Comparison of ENCODE assay signal across 8 mouse cellular contexts in the genomic region with DNA sequence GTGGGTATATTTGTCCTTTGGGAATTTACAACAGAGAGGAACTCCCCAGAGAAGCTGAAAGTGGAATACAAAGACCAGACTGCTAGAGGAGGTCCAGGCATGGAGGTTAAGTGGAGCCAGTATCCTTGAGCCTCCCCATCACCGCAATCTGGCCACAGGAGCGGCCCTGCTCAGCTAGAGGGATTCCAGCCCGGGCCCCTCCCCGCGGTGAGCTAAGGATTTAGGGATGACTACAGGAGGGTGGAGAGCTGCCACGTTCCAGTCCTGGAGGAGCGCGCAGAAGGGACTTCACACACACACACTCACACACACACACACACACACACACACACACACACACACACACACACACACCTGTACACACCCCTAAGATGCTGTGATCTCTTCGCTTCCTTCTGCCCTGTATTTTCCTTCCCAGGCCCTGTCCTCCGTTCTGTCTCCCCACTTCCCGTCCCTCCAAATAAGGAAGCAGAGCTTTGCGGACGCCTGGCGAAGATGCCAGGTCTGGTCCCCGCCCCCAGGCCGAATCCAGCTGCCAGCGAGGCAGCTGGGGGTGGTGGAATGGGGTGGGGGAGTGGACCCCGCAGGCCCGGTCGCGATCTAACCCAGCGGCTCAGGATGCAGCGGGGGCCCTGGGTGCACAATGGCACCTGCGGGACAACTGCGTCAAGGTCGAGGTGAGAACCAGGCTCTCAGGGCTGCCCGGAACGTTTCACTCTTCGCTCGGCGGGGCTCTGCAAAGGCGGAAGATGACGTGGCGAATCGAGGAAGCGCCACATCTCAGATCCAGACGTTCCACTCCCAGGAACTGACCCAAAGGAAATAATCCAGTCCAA.
A peak's percentile ranks its signal among the peaks of the same experiment; 100 is the strongest.
DNase-seq lines count a peak whose midpoint lies in the region; ATAC-seq lines count a peak whose summit lies in the region.

No protein-coding gene starts in this region.

- peaks cover 53% of the 10 kb centered on the region for H3K4me1 ChIP-seq in intestine, embryonic 14.5 days (replicated peaks; ENCODE audit: control insufficient read depth, insufficient read depth, low read length)

- peak overlapping the region; percentile 98 for H3K27ac ChIP-seq in intestine, embryonic 14.5 days (ENCODE audit: low read depth)

- peak; percentile 81 for ATAC-seq in intestine, embryonic 14.5 days (replicated peaks; ENCODE audit: low FRiP score, low TSS enrichment, low read depth)
- ATAC-seq in megakaryocyte-erythroid progenitor cell, adult 5-6 weeks (replicated peaks; ENCODE audit: low FRiP score, low TSS enrichment, poor library complexity, severe bottlenecking) = peak; percentile 70

- peak overlapping the region; percentile 80 for H3K9ac ChIP-seq in intestine, embryonic 14.5 days (ENCODE audit: low read length)

- intact Hi-C loops in gastrocnemius, postnatal 36 days (cut with DNase I) = no loop called here
- intact Hi-C loops in left cerebral cortex, postnatal 25 days (cut with DNase I) = loop anchor here (10.0 kb wide), 2 partner anchors 120 to 150 kb away; a partner anchor contains a TSS

- peak; percentile 89 for DNase-seq in adipocyte (ENCODE audit: low spot score)
- peak; percentile 78 for DNase-seq in embryo, embryonic 10.5 days (ENCODE audit: low spot score)
- peak; percentile 79 for DNase-seq in gastrocnemius, postnatal 36 days
- DNase-seq in intestine, embryonic 14.5 days (ENCODE audit: low spot score) = peak; percentile 92
- peak; percentile 82 to 85 for DNase-seq in left cerebral cortex, postnatal 25 days (ENCODE audit: low spot score in 2 of 2)
- DNase-seq in right cerebral cortex, postnatal 14 days = peak; percentile 72
- peak; percentile 70 for DNase-seq in urinary bladder, postnatal 25 days (ENCODE audit: low spot score)

- H3K4me2 ChIP-seq in intestine, embryonic 14.5 days (ENCODE audit: low read length) = peak overlapping the region; percentile 83

- 0% methylated on average over 37 of the region's 37 CpGs for WGBS in intestine, embryonic 14.5 days

- H3K36me3 ChIP-seq in intestine, embryonic 14.5 days (ENCODE audit: control insufficient read depth, insufficient read depth, low read length) = no peaks in the 10 kb centered on the region

- peak overlapping the region; percentile 65 for H3K4me3 ChIP-seq in intestine, embryonic 14.5 days (ENCODE audit: low read depth, low read length)

- H3K27me3 ChIP-seq in intestine, embryonic 14.5 days (replicated peaks; ENCODE audit: control insufficient read depth, insufficient read depth, low read length) = no peaks in the 10 kb centered on the region

- no peaks in the 10 kb centered on the region for H3K9me3 ChIP-seq in intestine, embryonic 14.5 days (ENCODE audit: control insufficient read depth, low read length)

Comparison
In these comparisons a context has a peak if more than half of its experiments do, and no peak if none do; other contexts are left out.
1. Peak in every context shown above with its lines: DNase-seq, ATAC-seq, H3K4me3 ChIP-seq and H3K27ac ChIP-seq.